Mouse (Mus musculus) cerebellum, adult 18-20 months (tissue): ENCODE data around the gene Dhdh.

Experiments used
- DNase-seq, 2 experiments: peaks; one replicate each; pipeline ENCODE4 v3.0.0; 2021

Dhdh gene

DNA sequence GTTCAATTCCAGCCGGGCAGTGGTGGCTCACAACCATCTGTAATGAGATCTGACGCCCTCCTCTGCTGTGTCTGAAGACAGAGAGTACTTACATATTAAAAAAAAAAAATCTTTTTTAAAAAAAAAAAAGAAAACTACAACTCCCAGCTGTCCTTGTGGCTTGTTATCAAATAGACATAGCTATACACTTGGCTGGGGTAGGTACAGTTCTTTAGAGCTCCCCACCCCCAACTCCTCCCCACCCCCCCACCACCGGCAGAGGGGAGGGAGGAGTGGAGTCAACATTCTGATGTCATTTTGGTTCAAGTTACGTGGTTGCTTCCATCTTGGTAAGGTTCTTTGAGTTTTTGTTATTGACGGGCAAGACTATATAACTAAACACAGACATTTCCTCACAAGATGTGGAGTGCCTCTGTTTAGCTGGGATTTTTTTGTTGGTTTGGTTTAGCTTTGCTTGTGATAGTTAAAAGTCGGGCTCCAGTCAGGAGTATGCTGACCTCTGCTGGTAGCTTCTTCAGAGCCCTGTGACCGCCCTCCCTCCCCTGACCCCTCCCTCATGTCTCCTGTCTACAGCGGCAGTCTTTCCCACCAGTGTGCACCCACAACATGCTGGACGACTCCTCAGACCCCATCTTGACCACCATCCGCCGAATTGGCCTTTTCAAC, 41.1 kb downstream of the Dhdh start:
- no peak for DNase-seq

DNA sequence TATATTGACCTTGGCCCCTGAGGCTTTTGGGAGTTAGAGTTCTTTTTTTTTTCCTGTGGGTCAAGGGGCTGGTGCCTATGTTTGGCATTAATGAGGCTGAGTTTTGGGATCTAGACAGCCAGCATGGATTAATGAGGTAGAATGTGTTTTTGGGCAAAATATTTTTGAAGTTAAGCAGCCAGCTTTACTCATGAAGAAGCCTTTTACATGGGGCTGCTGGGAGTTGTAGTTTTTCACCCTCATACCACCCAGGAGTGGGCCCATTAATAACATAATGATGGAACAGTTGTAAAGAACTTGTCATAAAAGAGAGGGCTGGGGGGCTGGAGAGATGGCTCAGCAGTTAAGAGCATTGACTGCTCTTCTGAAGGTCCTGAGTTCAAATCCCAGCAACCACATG, 42.0 kb downstream of the Dhdh start:
- no peak for DNase-seq

DNA sequence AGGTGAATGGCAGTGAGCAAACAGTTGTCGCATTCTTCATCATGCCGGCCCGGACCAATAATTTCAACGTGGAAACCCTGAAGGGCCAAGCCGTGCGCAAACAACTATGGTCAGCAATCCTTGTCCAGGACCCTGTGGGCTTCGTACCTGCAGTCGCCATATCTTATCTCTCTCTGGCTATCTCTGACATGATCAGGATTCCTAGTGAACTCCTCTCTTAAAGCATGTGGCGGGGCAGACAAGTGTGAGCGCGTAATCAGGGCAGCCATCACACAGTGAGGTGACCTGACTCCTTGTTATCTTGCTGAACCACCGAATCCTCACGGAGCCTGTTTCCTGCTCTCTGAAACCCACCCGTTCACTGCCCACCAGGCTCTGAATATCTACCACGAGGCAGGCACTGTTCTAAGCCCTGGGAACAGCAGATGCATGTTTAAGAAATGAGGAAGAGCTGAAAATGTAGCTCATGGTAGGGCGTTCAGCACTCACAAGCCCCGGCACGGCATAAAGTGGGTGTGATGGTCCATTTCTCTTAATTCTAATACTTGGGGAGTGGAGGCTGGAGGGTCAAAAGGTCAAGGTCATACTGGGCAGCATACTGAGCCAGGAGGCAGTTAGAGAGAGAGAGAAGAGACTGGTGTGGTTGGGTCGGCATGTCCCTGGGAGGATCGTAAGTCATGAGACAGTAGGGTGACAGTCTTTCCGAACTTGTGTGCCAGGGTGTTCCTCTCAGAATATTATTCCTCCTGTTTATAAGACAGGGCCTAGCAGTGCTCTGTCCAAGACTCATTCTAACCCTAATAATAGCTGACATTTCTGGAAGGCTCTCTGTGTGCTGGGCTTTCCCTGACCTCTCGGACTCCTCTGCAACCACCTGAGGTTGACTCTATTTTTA, 44.8 kb downstream of the Dhdh start:
- no peak for DNase-seq

DNA sequence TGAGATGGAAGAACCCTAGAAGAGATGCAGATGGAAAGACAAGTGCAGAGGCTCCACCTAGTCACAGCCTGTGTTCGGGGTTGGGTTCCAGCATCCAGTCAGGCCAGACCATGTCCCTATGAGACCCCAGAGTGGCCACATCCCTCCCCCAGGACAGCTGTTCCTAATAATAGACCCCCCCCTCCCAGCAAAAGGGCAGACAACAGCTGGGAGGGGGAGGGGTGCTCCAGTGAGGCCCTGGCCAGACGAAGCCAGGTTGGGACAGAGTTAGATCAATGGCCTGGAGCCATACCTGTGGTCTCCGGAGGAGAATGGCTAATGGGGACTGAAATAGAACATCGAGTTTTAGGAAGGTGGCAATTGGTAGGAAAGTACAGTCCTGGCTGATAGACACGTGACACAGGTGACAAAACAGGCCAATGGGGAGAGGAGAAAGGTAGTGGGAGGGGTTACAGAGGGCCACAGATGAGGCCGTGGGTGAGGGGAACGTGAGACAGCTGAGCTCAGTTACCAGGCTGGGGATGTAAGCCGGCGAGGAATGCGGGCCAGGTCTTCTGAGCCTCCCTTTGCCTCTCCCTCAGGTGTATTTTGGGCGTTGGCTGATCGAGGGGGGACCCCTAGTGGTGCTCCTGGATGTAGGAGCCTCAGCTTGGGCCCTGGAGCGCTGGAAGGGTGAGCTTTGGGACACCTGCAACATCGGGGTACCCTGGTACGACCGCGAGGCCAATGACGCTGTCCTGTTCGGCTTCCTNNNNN, 50.9 kb downstream of the Dhdh start, which contains the start of gene Ruvbl2:
Ruvbl2 (minus strand) TSS at position 576 of the 756 bp plus-strand sequence.
- peak; percentile 36 to 46 for DNase-seq

DNA sequence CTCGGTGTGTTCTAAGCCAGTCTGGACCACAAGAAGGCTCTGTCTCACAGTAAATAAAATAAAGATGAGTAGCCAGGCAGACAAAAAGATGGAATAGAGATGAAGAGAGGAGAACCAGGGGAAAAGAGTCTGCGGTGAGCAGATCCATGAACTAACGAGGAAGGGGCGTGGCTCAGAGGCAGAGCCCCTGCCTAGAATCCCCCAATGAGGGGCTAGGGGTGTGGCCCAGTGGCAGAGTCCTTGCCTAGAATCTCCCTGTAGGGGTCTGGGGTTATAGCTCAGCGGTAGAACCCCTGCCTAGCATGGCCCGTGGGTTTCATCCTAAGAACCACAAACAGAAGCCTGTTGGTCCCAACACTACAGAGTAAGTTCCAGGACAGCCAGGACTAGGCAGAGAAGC, 51.6 kb downstream of the Dhdh start:
- no peak for DNase-seq

DNA sequence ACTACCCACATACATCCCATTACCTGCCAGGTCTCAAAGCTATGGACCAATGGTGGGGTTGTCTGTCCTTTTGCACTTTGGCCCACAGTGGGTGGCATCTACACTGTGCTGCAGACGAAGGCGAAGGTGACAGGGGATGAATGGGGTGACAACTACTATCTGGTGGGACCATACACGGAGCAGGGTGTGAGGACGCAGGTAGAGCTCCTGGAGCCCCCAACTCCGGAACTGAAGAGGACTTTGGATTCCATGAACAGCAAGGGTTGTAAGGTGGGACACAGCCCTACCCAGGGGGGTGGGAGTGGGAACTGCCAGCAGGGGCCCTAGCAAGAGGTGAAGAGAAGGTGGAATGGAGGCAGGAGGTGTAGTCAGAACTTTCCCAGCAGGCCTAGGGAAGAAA, 52.2 kb downstream of the Dhdh start:
- no peak for DNase-seq

DNA sequence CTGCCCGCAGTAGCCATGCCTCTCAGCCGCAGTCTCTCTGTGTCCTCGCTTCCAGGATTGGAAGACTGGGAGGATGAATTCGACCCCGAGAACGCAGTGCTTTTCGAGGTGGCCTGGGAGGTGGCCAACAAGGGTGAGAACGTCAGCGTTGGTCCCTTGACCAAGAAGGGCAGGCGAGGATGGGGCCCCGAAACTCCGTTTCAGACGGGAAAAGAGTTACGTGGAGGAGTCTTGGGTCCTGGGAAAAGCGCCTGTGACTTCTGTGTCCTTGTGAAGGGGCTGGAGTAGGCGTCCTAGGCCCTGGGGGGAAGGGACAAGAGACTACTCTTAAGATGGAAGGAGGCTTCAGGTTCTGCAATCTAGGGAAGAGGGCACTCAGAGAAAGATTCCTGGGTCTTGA, 53.6 kb downstream of the Dhdh start:
- no peak for DNase-seq

DNA sequence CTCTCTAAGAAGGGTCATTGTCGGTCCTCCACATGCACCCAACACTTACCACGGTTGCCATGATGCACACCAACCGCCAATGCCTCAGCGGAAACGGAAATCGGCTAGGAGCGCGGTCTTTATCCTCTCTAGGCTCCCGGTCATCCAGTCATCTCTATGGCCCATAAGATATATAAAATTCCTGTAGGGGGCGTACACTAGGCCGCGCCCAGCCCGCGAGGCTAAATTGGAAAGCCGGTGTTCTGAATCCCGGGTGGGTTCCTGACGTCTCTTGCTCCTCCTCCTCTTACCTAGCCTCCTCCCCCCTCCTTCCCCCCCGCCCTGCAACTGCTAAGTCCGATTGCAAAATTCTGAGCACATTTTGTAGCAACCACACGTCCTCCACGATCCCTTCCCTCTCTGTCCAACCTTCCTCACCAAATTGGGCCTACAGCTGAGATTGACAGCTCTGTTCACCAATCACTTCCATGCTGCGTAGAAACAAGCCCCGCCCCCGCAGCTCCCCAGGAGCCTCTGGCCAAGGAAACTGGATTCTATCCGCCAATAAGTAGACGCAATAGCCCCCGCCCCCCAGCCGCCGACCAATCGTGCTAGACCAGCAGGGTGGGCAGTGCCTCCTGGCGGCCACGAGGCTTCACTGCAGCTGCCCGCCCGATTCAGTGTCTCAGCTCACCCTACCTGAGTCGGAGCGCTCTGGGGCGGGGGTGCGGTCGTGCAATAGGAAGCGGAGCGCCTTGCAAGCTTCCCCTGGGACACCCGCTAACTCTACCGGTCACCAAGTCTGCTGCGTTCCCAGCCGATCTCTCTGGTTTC, 54.2 kb downstream of the Dhdh start, which contains the start of gene Gys1:
Gys1 (plus strand) TSS at position 642 of the 813 bp plus-strand sequence.
- peak; percentile 100 for DNase-seq

DNA sequence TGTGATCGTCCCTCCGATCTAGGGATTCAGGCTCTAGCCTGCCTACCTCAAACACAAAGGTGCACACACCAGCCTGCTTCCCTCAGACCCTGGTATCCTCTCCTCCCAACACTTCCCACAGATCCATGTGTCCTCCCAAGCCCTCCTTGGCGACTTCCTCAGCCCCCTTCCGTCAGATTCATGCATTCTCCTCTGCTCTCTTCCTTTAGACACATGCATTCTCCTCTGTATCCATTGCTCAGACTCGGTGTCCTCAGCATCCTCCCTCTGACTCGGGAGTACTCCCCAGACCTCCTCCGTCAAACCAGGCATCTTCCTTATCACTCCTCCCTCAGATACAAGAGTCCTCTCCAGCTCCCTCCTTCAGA, 54.8 kb downstream of the Dhdh start:
- no peak for DNase-seq

DNA sequence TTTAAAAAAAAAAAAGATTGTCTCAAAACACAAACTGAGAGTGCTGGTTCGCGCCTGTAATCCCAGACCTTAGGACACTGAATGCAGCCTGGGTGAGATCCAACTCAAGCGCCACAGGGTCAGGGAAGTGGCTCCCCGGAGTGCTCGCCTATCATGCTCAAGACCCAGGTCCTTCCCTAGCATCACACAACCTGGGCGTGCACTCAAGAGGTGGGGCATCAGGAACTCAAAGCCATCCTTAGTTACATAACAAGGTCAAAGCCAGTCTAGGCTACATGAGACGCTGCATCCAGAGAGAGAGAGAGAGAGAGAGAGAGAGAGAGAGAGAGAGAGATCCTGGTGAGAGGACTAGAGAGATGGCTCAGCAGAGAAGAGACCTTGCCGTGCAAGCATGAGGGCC, 62.0 kb downstream of the Dhdh start:
- DNase-seq = no peak

DNA sequence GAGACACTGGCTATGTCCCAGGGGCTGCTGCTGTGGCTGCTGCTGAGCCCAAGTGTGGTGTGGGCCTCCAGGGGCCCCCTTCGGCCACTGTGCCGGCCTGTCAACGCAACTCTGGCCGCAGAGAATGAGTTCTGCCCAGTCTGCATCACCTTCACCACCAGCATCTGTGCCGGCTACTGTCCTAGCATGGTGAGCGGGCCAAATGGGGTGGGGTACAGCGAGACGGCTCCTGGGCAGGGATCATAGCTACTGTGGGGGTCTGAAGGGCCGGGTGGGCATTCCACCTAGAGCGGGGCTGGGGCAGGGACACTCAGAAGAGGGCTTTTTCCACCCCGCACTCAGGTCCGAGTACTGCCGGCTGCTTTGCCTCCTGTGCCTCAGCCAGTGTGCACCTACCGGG, 67.4 kb downstream of the Dhdh start:
- DNase-seq = no peak
